9 mouse cellular contexts compared by ENCODE assay signal in the genomic region with DNA sequence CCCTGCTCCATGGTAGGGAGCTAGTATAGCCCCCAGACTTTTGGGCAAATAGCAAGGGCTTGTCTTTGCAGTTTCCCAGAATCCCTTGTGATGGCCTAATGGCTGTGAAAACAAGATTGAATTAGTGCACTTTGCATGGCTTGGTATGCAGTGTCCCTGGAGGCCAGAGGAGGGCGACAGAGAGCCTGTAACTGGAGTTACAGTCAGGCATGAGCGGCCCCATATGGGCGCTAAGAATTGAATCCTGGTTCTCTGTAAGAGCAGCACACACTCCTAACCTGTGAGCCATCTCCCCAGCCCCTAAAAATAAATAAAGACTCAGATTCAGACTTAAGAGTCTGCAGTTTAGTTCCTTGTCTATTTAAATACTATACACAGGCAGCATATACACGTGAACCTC. TPM values are rescaled to one million over a fixed set of nuclear protein-coding genes. Genes with fewer than 3 reads are reported as not detected.
DNase-seq lines count a peak whose midpoint lies in the region; ATAC-seq and TF ChIP-seq lines count a peak whose summit lies in the region.
"Had no signal": no experiment of that assay in that cellular context is flagged by ENCODE, and none has a peak within 500 bp of the region (broad histone marks: within the 10 kb centered on the region; RNA-seq: fewer than 3 reads in every experiment).

No protein-coding gene starts in this region.

- no peak overlapping the region for H3K4me2 ChIP-seq in liver, embryonic 11.5 days
- H3K4me2 ChIP-seq: limb, embryonic 15.5 days had no signal

- peaks cover 11% of the 10 kb centered on the region; the same call in 1 of the 2 replicates for H3K27me3 ChIP-seq in liver, adult 2 months (ENCODE audit: control insufficient read depth, insufficient read depth, low read length)
- peaks cover 25% of the 10 kb centered on the region for H3K27me3 ChIP-seq in liver, embryonic 11.5 days (replicated peaks; ENCODE audit: control insufficient read depth, insufficient read depth, low read length)

- peak; percentile 86 for TF ChIP-seq CTCF in liver, adult 2 months (IDR thresholded peaks at IDR 0.05; ENCODE audit: low read depth, low read length)

- no peaks in the 10 kb centered on the region for H3K79me2 ChIP-seq in liver, adult 2 months (ENCODE audit: control insufficient read depth, insufficient read depth, low read length)

- peak; percentile 23 to 26 for DNase-seq in cerebellum, postnatal 36 days
- DNase-seq in cerebellum, adult 9-11 months = no peak
- DNase-seq in liver, adult 2 months (ENCODE audit: extremely low read depth, low read depth, low spot score) = peak; percentile 33
- DNase-seq in liver, embryonic 11.5 days (ENCODE audit: low spot score) = no peak
- peak; percentile 64 for DNase-seq in adrenal gland, postnatal 10 days
- DNase-seq in kidney, postnatal 25 days = peak; percentile 46 to 68
- peak; percentile 75 for DNase-seq in retina, embryonic 14.5 days (ENCODE audit: low spot score)
- no peak for DNase-seq in ovary, adult 18-20 months (ENCODE audit: low spot score)

- 51% methylated on average over 4 of the region's 4 CpGs for WGBS in liver, adult 2 months
- WGBS in liver, embryonic 11.5 days = 38% methylated on average over 4 of the region's 4 CpGs

- no peak overlapping the region for H3K4me3 ChIP-seq in liver, adult 2 months (ENCODE audit: insufficient read depth, low read depth, low read length)
- no peak overlapping the region for H3K4me3 ChIP-seq in liver, embryonic 11.5 days (ENCODE audit: low read depth, low read length)
- H3K4me3 ChIP-seq: limb, embryonic 15.5 days had no signal

- H3K9me3 ChIP-seq in liver, embryonic 11.5 days (ENCODE audit: control insufficient read depth, low read length) = no peaks in the 10 kb centered on the region
- H3K9me3 ChIP-seq: limb, embryonic 15.5 days had no signal

- no peaks in the 10 kb centered on the region for H3K36me3 ChIP-seq in liver, adult 2 months (ENCODE audit: control insufficient read depth, insufficient read depth, low read length)
- H3K36me3 ChIP-seq in liver, embryonic 11.5 days (ENCODE audit: control insufficient read depth, insufficient read depth, low read length) = no peaks in the 10 kb centered on the region
- H3K36me3 ChIP-seq: limb, embryonic 15.5 days had no signal

- no peak overlapping the region for H3K27ac ChIP-seq in liver, adult 2 months (replicated peaks; ENCODE audit: insufficient read depth, low read depth, low read length)
- H3K27ac ChIP-seq in liver, embryonic 11.5 days (ENCODE audit: low read depth, low read length) = no peak overlapping the region
- H3K27ac ChIP-seq: limb, embryonic 15.5 days had no signal

- no peak overlapping the region for H3K9ac ChIP-seq in liver, adult 2 months (ENCODE audit: low read depth, low read length)
- no peak overlapping the region for H3K9ac ChIP-seq in liver, embryonic 11.5 days (ENCODE audit: low read depth, low read length)
- H3K9ac ChIP-seq: limb, embryonic 15.5 days had no signal

- ATAC-seq in liver, embryonic 11.5 days (replicated peaks; ENCODE audit: low FRiP score) = no peak

- TF ChIP-seq POLR2A in liver, adult 2 months (IDR thresholded peaks at IDR 0.05; ENCODE audit: extremely low read depth, insufficient read depth, low read length) = no peak

- H3K4me1 ChIP-seq in liver, adult 2 months (ENCODE audit: control insufficient read depth, insufficient read depth, low read length) = peaks cover 6% of the 10 kb centered on the region; the same call in 1 of the 2 replicates
- peaks cover 12% of the 10 kb centered on the region for H3K4me1 ChIP-seq in liver, embryonic 11.5 days (replicated peaks; ENCODE audit: control insufficient read depth, insufficient read depth, low read length)

RNA-seq across cellular contexts. Expression of gene Rgs9bp, which starts 5.5 kb away (rescaled TPM):
- total RNA-seq in liver, adult 2 months (2014; rRNA removed) = under 0.01 TPM in 2 replicates
- polyA plus RNA-seq in liver, adult 2 months (2012; rRNA removed) = not detected in 2 replicates
- 0.22 and 0.40 TPM in 2 replicates for polyA plus RNA-seq in liver, embryonic 11.5 days (2014; fragmentation: Nextera tagmentation; extraction: Ambion mirVana)
- under 1 TPM; 0.51 to 0.88 TPM for total RNA-seq in adrenal gland, postnatal 10 days (2021)

RNA-seq across cellular contexts. Expression of gene Ankrd27, which starts 6.2 kb away (rescaled TPM):
- 15.5 and 19.7 TPM in 2 replicates for total RNA-seq in liver, adult 2 months (2014; rRNA removed)
- 12.9 and 14.6 TPM in 2 replicates for polyA plus RNA-seq in liver, adult 2 months (2012; rRNA removed)
- polyA plus RNA-seq in liver, embryonic 11.5 days (2014; fragmentation: Nextera tagmentation; extraction: Ambion mirVana) = 63.1 and 71.3 TPM in 2 replicates
- 10 to 100 TPM; 30.1 to 35.3 TPM for total RNA-seq in adrenal gland, postnatal 10 days (2021)

RNA-seq across cellular contexts. Expression of gene Nudt19, which starts 23.7 kb away (rescaled TPM):
- total RNA-seq in liver, adult 2 months (2014; rRNA removed) = 52.3 and 66.0 TPM in 2 replicates
- polyA plus RNA-seq in liver, adult 2 months (2012; rRNA removed) = 42.7 and 51.1 TPM in 2 replicates
- 125 and 144 TPM in 2 replicates for polyA plus RNA-seq in liver, embryonic 11.5 days (2014; fragmentation: Nextera tagmentation; extraction: Ambion mirVana)
- 10 to 100 TPM; 54.1 to 64.3 TPM for total RNA-seq in adrenal gland, postnatal 10 days (2021)

RNA-seq across cellular contexts. Expression of gene Tdrd12, which starts 42.3 kb away (rescaled TPM):
- under 0.01 TPM in 1 of 2 replicates, not detected in the other for total RNA-seq in liver, adult 2 months (2014; rRNA removed)
- polyA plus RNA-seq in liver, adult 2 months (2012; rRNA removed) = not detected in 2 replicates
- 0.22 and 0.29 TPM in 2 replicates for polyA plus RNA-seq in liver, embryonic 11.5 days (2014; fragmentation: Nextera tagmentation; extraction: Ambion mirVana)
- under 1 TPM; 0.30 to 0.33 TPM for total RNA-seq in adrenal gland, postnatal 10 days (2021)

Comparison
In these comparisons a context has a peak if more than half of its experiments do, and no peak if none do; other contexts are left out.
1. DNase-seq: peak in cerebellum, postnatal 36 days (2 of 2), liver, adult 2 months (single experiment), adrenal gland, postnatal 10 days (single experiment), kidney, postnatal 25 days (2 of 2) and retina, embryonic 14.5 days (single experiment); none in cerebellum, adult 9-11 months (single experiment), liver, embryonic 11.5 days (single experiment) and ovary, adult 18-20 months (single experiment).